Mouse (Mus musculus): ENCODE measurements at regions not wholly inside any gene's neighbourhood (a gene's known extent, or its start where the extent isn't known, plus 50 kb on each side); places are given as distances from the start of the nearest gene placed in this dataset.

- Histone ChIP-seq H3K27ac (ENCODE audit: insufficient read depth, low read length) (no peak overlapping the region), H3K36me3 (ENCODE audit: control insufficient read depth, insufficient read depth, low read length, poor library complexity, severe bottlenecking) (no peaks in the 10 kb centered on the region), H3K9ac (ENCODE audit: low read depth, poor library complexity, severe bottlenecking) (no peak overlapping the region), H3K9me3 (replicated peaks; ENCODE audit: control insufficient read depth, insufficient read depth, low read length, poor library complexity, severe bottlenecking) (0 out of 2 replicates have a peak, but pooled peaks cover 4% of the 10 kb centered on the region), H3K27me3 (ENCODE audit: control insufficient read depth, insufficient read depth, low read length, poor library complexity, severe bottlenecking) (no peaks in the 10 kb centered on the region), H3K4me3 (ENCODE audit: low read depth, low read length) (no peak overlapping the region), H3K4me1 (ENCODE audit: control insufficient read depth, insufficient read depth, low read length) (no peaks in the 10 kb centered on the region)
- TF ChIP-seq POLR2A (IDR thresholded peaks at IDR 0.05; ENCODE audit: insufficient read depth, low read length) (no peak), EP300 (IDR thresholded peaks at IDR 0.05; ENCODE audit: insufficient read depth, low read depth, low read length) (no peak), CTCF (IDR thresholded peaks at IDR 0.05; ENCODE audit: low read depth, low read length) (no peak)
Measured at GRCm38 (mm10) chr12:114285082-114285481, 741.4 kb downstream of the Adam6a start.

- H3K27ac ChIP-seq (ENCODE audit: insufficient read depth, low read length), result no peak overlapping the region
- H3K9ac ChIP-seq (ENCODE audit: low read depth, poor library complexity, severe bottlenecking), result no peak overlapping the region
- H3K9me3 ChIP-seq (replicated peaks; ENCODE audit: control insufficient read depth, insufficient read depth, low read length, poor library complexity, severe bottlenecking), result no peaks in the 10 kb centered on the region
- no peak for TF ChIP-seq POLR2A (IDR thresholded peaks at IDR 0.05; ENCODE audit: insufficient read depth, low read length)
- TF ChIP-seq CTCF (IDR thresholded peaks at IDR 0.05; ENCODE audit: low read depth, low read length), result no peak
- no peak for TF ChIP-seq EP300 (IDR thresholded peaks at IDR 0.05; ENCODE audit: insufficient read depth, low read depth, low read length)
- H3K36me3 ChIP-seq (ENCODE audit: control insufficient read depth, insufficient read depth, low read length, poor library complexity, severe bottlenecking), result no peaks in the 10 kb centered on the region
- no peaks in the 10 kb centered on the region for H3K4me1 ChIP-seq (ENCODE audit: control insufficient read depth, insufficient read depth, low read length)
- H3K27me3 ChIP-seq (ENCODE audit: control insufficient read depth, insufficient read depth, low read length, poor library complexity, severe bottlenecking), result no peaks in the 10 kb centered on the region
- H3K4me3 ChIP-seq (ENCODE audit: low read depth, low read length), result no peak overlapping the region
Measured at GRCm38 (mm10) chr12:114287041-114287440, 743.3 kb downstream of the Adam6a start.

GRCm38 (mm10) chr12:114291083-114291482, 747.4 kb downstream of the Adam6a start:
- no peak for TF ChIP-seq EP300 (IDR thresholded peaks at IDR 0.05; ENCODE audit: insufficient read depth, low read depth, low read length)
- TF ChIP-seq POLR2A (IDR thresholded peaks at IDR 0.05; ENCODE audit: insufficient read depth, low read length), result no peak
- no peak for TF ChIP-seq CTCF (IDR thresholded peaks at IDR 0.05; ENCODE audit: low read depth, low read length)
- Histone ChIP-seq H3K4me3 (ENCODE audit: low read depth, low read length) (no peak overlapping the region), H3K27me3 (ENCODE audit: control insufficient read depth, insufficient read depth, low read length, poor library complexity, severe bottlenecking) (no peaks in the 10 kb centered on the region), H3K9me3 (replicated peaks; ENCODE audit: control insufficient read depth, insufficient read depth, low read length, poor library complexity, severe bottlenecking) (no peaks in the 10 kb centered on the region), H3K4me1 (ENCODE audit: control insufficient read depth, insufficient read depth, low read length) (no peaks in the 10 kb centered on the region), H3K36me3 (ENCODE audit: control insufficient read depth, insufficient read depth, low read length, poor library complexity, severe bottlenecking) (no peaks in the 10 kb centered on the region), H3K27ac (ENCODE audit: insufficient read depth, low read length) (no peak overlapping the region), H3K9ac (ENCODE audit: low read depth, poor library complexity, severe bottlenecking) (no peak overlapping the region)

- no peaks in the 10 kb centered on the region for H3K9me3 ChIP-seq (replicated peaks; ENCODE audit: control insufficient read depth, insufficient read depth, low read length, poor library complexity, severe bottlenecking)
- H3K4me3 ChIP-seq (ENCODE audit: low read depth, low read length), result no peak overlapping the region
- no peaks in the 10 kb centered on the region for H3K36me3 ChIP-seq (ENCODE audit: control insufficient read depth, insufficient read depth, low read length, poor library complexity, severe bottlenecking)
- no peak for TF ChIP-seq CTCF (IDR thresholded peaks at IDR 0.05; ENCODE audit: low read depth, low read length)
- no peak for TF ChIP-seq EP300 (IDR thresholded peaks at IDR 0.05; ENCODE audit: insufficient read depth, low read depth, low read length)
- TF ChIP-seq POLR2A (IDR thresholded peaks at IDR 0.05; ENCODE audit: insufficient read depth, low read length), result no peak
- no peaks in the 10 kb centered on the region for H3K27me3 ChIP-seq (ENCODE audit: control insufficient read depth, insufficient read depth, low read length, poor library complexity, severe bottlenecking)
- no peak overlapping the region for H3K9ac ChIP-seq (ENCODE audit: low read depth, poor library complexity, severe bottlenecking)
- no peak overlapping the region for H3K27ac ChIP-seq (ENCODE audit: insufficient read depth, low read length)
- no peaks in the 10 kb centered on the region for H3K4me1 ChIP-seq (ENCODE audit: control insufficient read depth, insufficient read depth, low read length)
Measured at GRCm38 (mm10) chr12:114299771-114300170, 756.1 kb downstream of the Adam6a start.

- H3K4me3 ChIP-seq (ENCODE audit: low read depth, low read length), result no peak overlapping the region
- H3K27me3 ChIP-seq (ENCODE audit: control insufficient read depth, insufficient read depth, low read length, poor library complexity, severe bottlenecking), result no peaks in the 10 kb centered on the region
- TF ChIP-seq CTCF (IDR thresholded peaks at IDR 0.05; ENCODE audit: low read depth, low read length) (no peak), POLR2A (IDR thresholded peaks at IDR 0.05; ENCODE audit: insufficient read depth, low read length) (no peak), EP300 (IDR thresholded peaks at IDR 0.05; ENCODE audit: insufficient read depth, low read depth, low read length) (no peak)
- no peaks in the 10 kb centered on the region for H3K4me1 ChIP-seq (ENCODE audit: control insufficient read depth, insufficient read depth, low read length)
- no peak overlapping the region for H3K27ac ChIP-seq (ENCODE audit: insufficient read depth, low read length)
- no peak overlapping the region for H3K9ac ChIP-seq (ENCODE audit: low read depth, poor library complexity, severe bottlenecking)
- no peaks in the 10 kb centered on the region for H3K36me3 ChIP-seq (ENCODE audit: control insufficient read depth, insufficient read depth, low read length, poor library complexity, severe bottlenecking)
- no peaks in the 10 kb centered on the region for H3K9me3 ChIP-seq (replicated peaks; ENCODE audit: control insufficient read depth, insufficient read depth, low read length, poor library complexity, severe bottlenecking)
Measured at GRCm38 (mm10) chr12:114301728-114302127, 758.0 kb downstream of the Adam6a start.

GRCm38 (mm10) chr12:114332552-114332951, 788.8 kb downstream of the Adam6a start:
- Histone ChIP-seq H3K9ac (ENCODE audit: low read depth, poor library complexity, severe bottlenecking) (no peak overlapping the region), H3K27me3 (ENCODE audit: control insufficient read depth, insufficient read depth, low read length, poor library complexity, severe bottlenecking) (no peaks in the 10 kb centered on the region), H3K4me3 (ENCODE audit: low read depth, low read length) (no peak overlapping the region), H3K27ac (ENCODE audit: insufficient read depth, low read length) (no peak overlapping the region), H3K36me3 (ENCODE audit: control insufficient read depth, insufficient read depth, low read length, poor library complexity, severe bottlenecking) (no peaks in the 10 kb centered on the region), H3K4me1 (ENCODE audit: control insufficient read depth, insufficient read depth, low read length) (no peaks in the 10 kb centered on the region), H3K9me3 (replicated peaks; ENCODE audit: control insufficient read depth, insufficient read depth, low read length, poor library complexity, severe bottlenecking) (no peaks in the 10 kb centered on the region)
- TF ChIP-seq CTCF (IDR thresholded peaks at IDR 0.05; ENCODE audit: low read depth, low read length) (no peak), POLR2A (IDR thresholded peaks at IDR 0.05; ENCODE audit: insufficient read depth, low read length) (no peak), EP300 (IDR thresholded peaks at IDR 0.05; ENCODE audit: insufficient read depth, low read depth, low read length) (no peak)
